Mouse (Mus musculus) midbrain, embryonic 12.5 days (tissue): Measurements from ENCODE around the gene Atxn2. TPM values are rescaled to one million over a fixed set of nuclear protein-coding genes. Genes with fewer than 3 reads are reported as not detected.

ENCODE experiments used
- ATAC-seq: fragments of 200-750 bp; cut with Nextera tagmentation; 2 replicates; pipeline ENCODE4 v1.8.0; 2017; ENCODE audit warnings: low read depth, moderate TSS enrichment, moderate library complexity; ENCODE audit not compliant: low FRiP score
- H3K27ac ChIP-seq: fragments of 300-500 bp; sonication (generic); replicated peaks from 2 replicates; pipeline ENCODE4 v1.5.1; 2016; ENCODE audit warnings: mild to moderate bottlenecking
- H3K27me3 ChIP-seq: fragments of 300-500 bp; sonication (generic); 2 replicates; pipeline ENCODE4 v1.6.1; 2016; ENCODE audit warnings: mild to moderate bottlenecking
- H3K36me3 ChIP-seq: fragments of 300-500 bp; sonication (generic); 2 replicates; pipeline ENCODE4 v1.6.1; 2016
- H3K4me1 ChIP-seq: fragments of 300-500 bp; sonication (generic); 2 replicates; pipeline ENCODE4 v1.6.1; 2016
- H3K4me2 ChIP-seq: fragments of 300-500 bp; sonication (generic); replicated peaks from 2 replicates; pipeline ENCODE4 v1.6.1; 2016; ENCODE audit warnings: mild to moderate bottlenecking, moderate library complexity
- H3K4me3 ChIP-seq: fragments of 300-500 bp; sonication (generic); 2 replicates; pipeline ENCODE4 v1.5.1; 2016; ENCODE audit warnings: mild to moderate bottlenecking
- H3K9ac ChIP-seq: fragments of 300-500 bp; sonication (generic); replicated peaks from 2 replicates; pipeline ENCODE4 v1.6.1; 2016; ENCODE audit warnings: mild to moderate bottlenecking, moderate library complexity
- H3K9me3 ChIP-seq: fragments of 300-500 bp; sonication (generic); 2 replicates; pipeline ENCODE4 v1.6.1; 2016; ENCODE audit warnings: mild to moderate bottlenecking
- WGBS: fragments of 180-500 bp; shearing (Covaris S2); methylation state at CpG from one replicate; pipeline ENCODE4 v1.1.7; 2016; 5-methylcytosine and 5-hydroxymethylcytosine counted together
- polyA plus RNA-seq: library from polyadenylated mRNA; unstranded; fragments of >200 nt; fragmentation: Nextera tagmentation; extraction: Ambion mirVana; gene quantifications from 2 replicates; pipeline ENCODE4 v1.2.1, GENCODE M21; 2016

The Atxn2 gene
- polyA plus RNA-seq, 1 experiment from 2014 or later, result 68.1 TPM

DNA sequence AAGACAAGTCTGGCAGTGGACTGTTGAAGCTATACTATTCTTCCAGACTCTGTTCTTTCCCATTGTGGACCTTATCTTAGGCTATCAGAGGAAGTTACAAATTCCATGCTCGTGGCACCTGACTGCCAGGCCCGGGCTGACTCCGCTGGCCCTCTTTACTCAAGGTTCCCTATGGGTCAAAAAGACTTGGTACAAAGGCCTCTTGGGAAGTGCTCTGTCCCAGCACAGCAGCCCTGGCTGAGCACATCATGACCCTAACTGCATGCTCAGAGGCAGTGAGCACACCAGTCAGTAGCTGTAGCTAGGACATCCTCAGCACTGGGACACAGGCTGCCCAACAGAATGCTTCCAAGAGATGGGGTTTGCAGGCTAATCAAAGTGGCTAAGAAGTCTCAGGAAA, 109.5 kb downstream of the Atxn2 start:
- H3K9ac ChIP-seq, result no peak overlapping the region
- no peaks in the 10 kb centered on the region for H3K4me1 ChIP-seq
- H3K4me2 ChIP-seq, result no peak overlapping the region
- 93% methylated on average over 3 of the region's 3 CpGs for WGBS
- H3K36me3 ChIP-seq, result peaks cover 52% of the 10 kb centered on the region
- H3K27ac ChIP-seq, result no peak overlapping the region
- H3K9me3 ChIP-seq, result no peaks in the 10 kb centered on the region
- no peak for ATAC-seq
- H3K27me3 ChIP-seq, result no peaks in the 10 kb centered on the region
- H3K4me3 ChIP-seq, result no peak overlapping the region

DNA sequence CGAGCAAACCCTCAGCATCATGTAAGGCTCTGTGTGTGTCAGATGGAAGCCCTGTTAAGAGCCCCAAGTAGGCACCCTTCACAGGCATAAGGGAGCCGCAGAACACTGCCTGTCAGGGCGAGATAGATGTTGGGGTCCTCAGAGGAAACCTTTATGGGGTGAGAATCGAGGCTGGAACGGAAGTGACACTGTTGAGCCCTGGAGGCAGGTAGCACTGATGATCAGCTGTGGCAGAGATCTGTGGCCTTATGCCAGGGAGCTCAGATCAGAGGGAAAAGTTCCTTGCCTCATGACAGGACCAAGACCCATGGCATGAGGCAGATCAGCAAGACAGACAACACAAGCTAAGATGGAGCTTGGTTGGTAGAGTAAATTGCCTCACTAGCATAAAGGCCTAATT, 110.0 kb downstream of the Atxn2 start:
- ATAC-seq, result no peak
- no peaks in the 10 kb centered on the region for H3K9me3 ChIP-seq
- no peaks in the 10 kb centered on the region for H3K4me1 ChIP-seq
- H3K4me3 ChIP-seq, result no peak overlapping the region
- no peak overlapping the region for H3K27ac ChIP-seq
- no peak overlapping the region for H3K4me2 ChIP-seq
- no peak overlapping the region for H3K9ac ChIP-seq
- 91% methylated on average over 5 of the region's 5 CpGs for WGBS
- H3K36me3 ChIP-seq, result peaks cover 47% of the 10 kb centered on the region
- H3K27me3 ChIP-seq, result no peaks in the 10 kb centered on the region

DNA sequence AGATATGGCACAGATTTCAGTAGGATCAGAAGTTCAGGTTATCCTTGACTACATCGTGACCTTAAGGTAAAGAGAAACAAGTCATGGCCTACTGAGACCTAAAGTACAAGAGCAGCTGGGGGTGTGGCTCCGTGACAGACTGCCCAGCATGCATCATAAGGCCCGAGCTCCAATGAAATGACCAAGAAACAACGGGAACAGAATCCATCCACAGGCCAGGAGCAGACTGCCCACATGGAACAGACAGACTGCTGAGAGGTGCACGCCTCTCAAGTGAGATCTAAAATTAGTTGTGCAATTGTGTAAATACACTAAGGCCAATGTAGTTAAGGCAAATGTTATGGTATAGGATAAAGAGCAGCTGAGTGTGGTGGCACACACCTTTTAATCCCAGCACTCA, 110.4 kb downstream of the Atxn2 start:
- no peak overlapping the region for H3K27ac ChIP-seq
- peaks cover 43% of the 10 kb centered on the region for H3K36me3 ChIP-seq
- no peak overlapping the region for H3K9ac ChIP-seq
- 0 out of 2 replicates have a peak, but pooled peaks cover 3% of the 10 kb centered on the region for H3K27me3 ChIP-seq
- no peak overlapping the region for H3K4me2 ChIP-seq
- no peaks in the 10 kb centered on the region for H3K9me3 ChIP-seq
- ATAC-seq, result no peak
- H3K4me3 ChIP-seq, result no peak overlapping the region
- H3K4me1 ChIP-seq, result no peaks in the 10 kb centered on the region
- WGBS, result 87% methylated on average over 5 of the region's 5 CpGs

DNA sequence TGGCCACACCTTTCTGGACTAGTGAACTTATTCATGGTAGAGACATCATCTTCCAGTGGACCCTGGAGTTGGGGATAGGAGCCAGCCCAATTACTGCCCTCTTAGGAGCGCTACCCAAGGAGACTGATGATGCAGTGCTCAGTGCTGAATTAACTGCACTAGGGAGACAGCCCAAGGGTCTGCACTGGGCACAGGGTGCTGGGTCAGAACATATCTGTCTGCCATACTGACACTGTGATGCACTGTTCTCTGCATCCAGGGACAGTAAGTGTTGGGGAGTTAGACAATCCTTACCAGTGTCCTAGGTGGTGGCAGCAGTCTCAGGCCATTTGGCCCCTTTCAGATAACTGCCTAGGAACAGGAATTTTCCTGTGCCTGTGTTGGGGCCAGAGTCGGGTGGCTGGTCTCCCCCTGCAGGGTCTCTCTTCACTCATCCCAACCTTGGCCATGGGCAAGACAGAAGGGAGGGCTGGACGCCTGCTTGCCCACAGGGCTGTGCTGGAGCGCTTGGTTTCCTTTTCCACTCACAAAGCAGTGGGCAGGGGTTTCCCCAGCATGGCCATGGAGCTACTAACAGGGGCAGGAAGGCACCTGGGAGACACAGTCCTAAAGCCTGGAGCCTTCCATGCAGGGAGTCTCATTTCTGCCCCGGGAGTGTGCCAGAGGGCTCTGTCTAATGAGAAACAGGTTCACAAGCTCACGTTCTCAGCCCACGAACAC, 111.8 kb downstream of the Atxn2 start:
- Histone ChIP-seq H3K4me3 (no peak overlapping the region), H3K27ac (no peak overlapping the region; the same call in 1 of the 2 replicates), H3K9me3 (no peaks in the 10 kb centered on the region), H3K36me3 (peaks cover 32% of the 10 kb centered on the region), H3K4me1 (no peaks in the 10 kb centered on the region), H3K9ac (no peak overlapping the region), H3K4me2 (no peak overlapping the region), H3K27me3 (peaks cover 17% of the 10 kb centered on the region)
- WGBS, result 84% methylated on average over 7 of the region's 7 CpGs
- ATAC-seq, result no peak

DNA sequence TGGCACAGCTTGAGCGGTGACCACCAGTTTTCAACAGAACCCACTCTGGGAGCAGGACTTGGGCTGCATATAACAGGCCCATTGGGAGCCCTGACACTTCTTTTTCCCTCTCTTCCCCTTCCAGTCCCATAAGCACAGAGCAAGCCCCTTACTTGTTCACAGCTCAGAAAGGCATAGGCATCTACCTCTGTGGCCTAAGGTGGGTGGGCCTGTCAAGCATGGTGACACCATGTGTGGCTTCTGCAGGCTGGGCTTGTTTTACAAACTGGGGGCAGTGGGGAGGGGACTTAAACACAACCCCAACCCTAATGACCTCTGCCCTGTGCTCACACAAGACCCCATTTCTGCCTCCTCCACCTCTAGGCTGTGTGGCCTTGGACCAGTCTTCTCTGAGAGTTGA, 112.5 kb downstream of the Atxn2 start:
- no peaks in the 10 kb centered on the region for H3K9me3 ChIP-seq
- H3K4me3 ChIP-seq, result no peak overlapping the region
- H3K4me1 ChIP-seq, result peaks cover 6% of the 10 kb centered on the region
- no peak for ATAC-seq
- peaks cover 25% of the 10 kb centered on the region for H3K36me3 ChIP-seq
- 94% methylated on average over 1 of the region's 1 CpGs for WGBS
- H3K27me3 ChIP-seq, result peaks cover 24% of the 10 kb centered on the region
- H3K9ac ChIP-seq, result no peak overlapping the region
- no peak overlapping the region for H3K4me2 ChIP-seq
- H3K27ac ChIP-seq, result no peak overlapping the region

DNA sequence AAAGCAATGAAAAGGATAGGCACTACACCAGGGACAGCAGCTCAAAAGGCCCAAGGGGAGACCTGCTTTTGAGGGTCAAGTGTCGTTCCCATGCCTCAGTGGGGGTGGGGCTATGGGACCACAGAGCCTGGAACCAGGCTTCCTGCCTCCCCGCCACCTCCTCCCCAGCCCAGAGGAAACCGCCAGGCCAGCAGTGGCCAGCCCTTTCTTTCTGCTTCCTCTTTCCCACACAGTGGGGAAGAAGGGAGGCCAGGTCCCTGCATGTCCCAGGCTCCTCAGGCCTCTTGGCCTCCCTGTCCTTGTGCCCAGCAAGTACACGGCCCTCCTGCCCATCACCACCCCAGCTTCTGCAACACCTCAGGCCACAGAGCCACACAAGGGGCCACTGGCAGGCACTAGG, 113.0 kb downstream of the Atxn2 start:
- WGBS, result 64% methylated on average over 4 of the region's 4 CpGs
- ATAC-seq, result no peak
- no peak overlapping the region for H3K4me3 ChIP-seq
- H3K9me3 ChIP-seq, result no peaks in the 10 kb centered on the region
- no peak overlapping the region for H3K4me2 ChIP-seq
- no peak overlapping the region for H3K9ac ChIP-seq
- peaks cover 28% of the 10 kb centered on the region for H3K27me3 ChIP-seq
- peaks cover 10% of the 10 kb centered on the region for H3K4me1 ChIP-seq
- 0 out of 2 replicates have a peak overlapping the region, but pooled peaks have one; percentile 0 for H3K27ac ChIP-seq
- H3K36me3 ChIP-seq, result peaks cover 20% of the 10 kb centered on the region

DNA sequence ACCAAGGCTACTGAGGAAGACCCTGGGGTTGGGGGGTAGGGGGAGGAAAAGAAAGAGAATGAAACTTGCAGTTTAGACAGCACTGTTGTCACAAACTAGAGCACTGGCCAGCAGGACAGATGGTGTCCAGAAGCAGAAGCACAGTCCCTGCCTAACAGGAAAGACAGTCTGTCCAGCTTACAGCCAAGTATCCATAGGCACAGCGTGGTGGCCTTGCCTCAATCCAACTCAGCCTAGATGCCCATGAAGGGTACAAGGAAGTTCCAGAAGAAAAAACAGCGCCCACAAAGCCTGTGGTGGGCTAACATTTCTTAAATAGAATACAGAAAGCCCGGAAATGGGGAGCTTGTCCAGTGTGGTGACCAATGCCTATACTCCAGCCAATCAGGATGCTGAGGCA, 114.5 kb downstream of the Atxn2 start:
- Histone ChIP-seq H3K4me2 (no peak overlapping the region), H3K4me1 (peaks cover 14% of the 10 kb centered on the region), H3K9me3 (no peaks in the 10 kb centered on the region), H3K9ac (no peak overlapping the region), H3K4me3 (no peak overlapping the region), H3K27ac (no peak overlapping the region), H3K36me3 (peaks cover 7% of the 10 kb centered on the region; the same call in 1 of the 2 replicates), H3K27me3 (peaks cover 42% of the 10 kb centered on the region)
- ATAC-seq, result no peak
- 94% methylated on average over 3 of the region's 3 CpGs for WGBS

DNA sequence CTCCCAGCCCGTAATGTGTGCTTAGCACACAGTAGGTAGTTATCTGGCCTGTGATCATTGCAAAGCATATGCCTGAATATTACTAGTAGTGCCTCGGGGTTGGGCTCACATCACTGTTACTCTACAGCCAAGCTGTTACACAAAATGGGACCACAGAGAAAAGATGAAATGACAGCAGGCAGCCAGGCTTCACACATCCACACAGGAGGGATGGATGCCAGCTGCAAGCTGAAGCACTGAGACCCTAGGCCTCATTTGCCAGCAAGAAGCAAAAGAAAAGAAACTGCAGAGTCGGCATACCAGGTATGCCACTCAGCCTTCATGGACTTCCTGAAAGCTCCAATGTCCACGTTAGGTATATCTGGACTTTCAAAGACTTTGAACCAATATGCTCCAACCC, 116.7 kb downstream of the Atxn2 start:
- Histone ChIP-seq H3K27ac (no peak overlapping the region), H3K27me3 (peaks cover 49% of the 10 kb centered on the region)
- 81% methylated on average over 4 of the region's 4 CpGs for WGBS

DNA sequence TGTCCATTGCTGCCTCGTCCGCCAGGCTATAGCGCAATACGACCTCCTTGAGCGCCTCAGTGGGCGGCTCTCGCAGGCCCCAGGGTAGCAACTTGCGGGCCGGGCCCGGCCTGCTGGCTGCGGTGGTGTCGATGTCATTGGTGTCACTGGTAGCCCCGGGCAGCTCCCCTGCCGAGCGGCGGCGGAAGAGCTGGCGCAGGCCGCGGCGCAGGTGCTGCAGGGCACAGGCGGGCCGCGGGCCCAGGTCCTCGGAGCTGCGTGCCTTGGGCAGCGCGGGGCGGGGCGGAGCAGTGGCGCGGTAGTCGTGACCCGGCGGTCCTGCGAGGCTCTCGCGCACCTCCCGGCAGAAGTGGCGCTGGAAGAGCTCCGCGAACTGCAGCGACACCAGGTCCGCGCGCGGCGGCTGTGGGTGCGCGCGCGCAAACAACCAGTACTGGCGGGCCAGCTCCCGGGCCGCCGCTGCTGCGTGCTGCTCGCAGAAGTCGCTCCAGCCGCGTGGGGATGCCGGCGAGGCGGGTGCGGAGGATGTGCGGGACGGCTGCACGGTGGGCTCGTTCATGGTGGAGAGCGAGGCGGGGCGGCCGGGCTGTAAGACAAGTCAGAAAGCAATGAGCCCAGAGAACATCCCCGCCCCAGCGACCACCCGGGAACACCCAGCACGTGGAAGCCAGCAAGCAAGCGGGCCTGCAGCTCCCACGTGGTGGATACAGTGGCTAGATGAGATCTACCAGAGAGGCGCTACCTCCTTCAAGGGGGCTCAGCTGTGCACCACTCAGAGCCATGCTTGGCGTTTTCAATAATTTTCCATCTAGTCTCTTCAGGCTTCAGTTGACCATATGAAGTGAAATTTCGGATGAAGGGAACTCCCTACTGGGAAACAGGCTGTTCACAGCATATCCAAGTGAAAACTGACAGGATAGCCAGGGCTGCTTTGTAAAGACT, 117.6 kb downstream of the Atxn2 start:
- Histone ChIP-seq H3K4me1 (peaks cover 26% of the 10 kb centered on the region), H3K9me3 (no peaks in the 10 kb centered on the region), H3K27me3 (peaks cover 49% of the 10 kb centered on the region), H3K4me3 (peak overlapping the region; percentile 45), H3K4me2 (peak overlapping the region; percentile 88), H3K36me3 (0 out of 2 replicates have a peak, but pooled peaks cover 3% of the 10 kb centered on the region), H3K9ac (peak overlapping the region; percentile 37), H3K27ac (no peak overlapping the region)
- 4% methylated on average over 71 of the region's 82 CpGs for WGBS
- no peak; the same call in 1 of the 2 replicates for ATAC-seq

More for the DNA sequence above, 116.7 kb downstream of the Atxn2 start:
- no peak for ATAC-seq
- peaks cover 18% of the 10 kb centered on the region for H3K4me1 ChIP-seq
- H3K36me3 ChIP-seq, result 0 out of 2 replicates have a peak, but pooled peaks cover 3% of the 10 kb centered on the region
- H3K4me2 ChIP-seq, result peak overlapping the region; percentile 88
- H3K9me3 ChIP-seq, result no peaks in the 10 kb centered on the region
- no peak overlapping the region for H3K4me3 ChIP-seq
- H3K9ac ChIP-seq, result no peak overlapping the region

DNA sequence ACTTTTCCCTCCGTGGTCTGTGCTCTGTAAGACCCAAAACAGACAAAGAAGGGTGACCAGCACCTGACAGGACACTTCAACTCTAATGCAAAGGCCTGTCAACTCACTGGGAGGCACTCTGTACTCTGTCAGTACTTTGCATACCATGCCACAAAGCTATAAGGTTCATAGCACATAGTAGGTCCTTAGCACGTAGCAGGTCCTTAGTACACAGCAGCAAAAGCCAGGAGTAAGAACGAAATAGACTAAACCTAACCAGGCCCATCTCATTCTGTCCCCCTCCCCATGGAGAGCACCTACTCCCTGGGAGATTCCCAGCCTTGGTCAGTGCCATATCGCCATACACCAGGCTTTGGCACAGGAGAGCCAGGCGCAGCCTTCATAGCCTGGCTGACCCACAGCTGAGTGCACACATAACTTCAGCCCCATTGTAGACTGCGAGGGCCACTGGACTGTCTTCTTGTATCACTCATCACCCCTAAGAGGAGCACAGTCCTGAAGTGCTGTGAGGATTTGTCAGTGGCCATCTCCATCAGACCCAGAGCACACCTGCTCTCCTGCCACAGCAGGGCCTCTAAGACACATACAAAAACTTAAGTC, 120.0 kb downstream of the Atxn2 start:
- Histone ChIP-seq H3K36me3 (0 out of 2 replicates have a peak, but pooled peaks cover 3% of the 10 kb centered on the region), H3K9me3 (no peaks in the 10 kb centered on the region), H3K4me3 (no peak overlapping the region), H3K9ac (no peak overlapping the region), H3K27ac (no peak overlapping the region), H3K4me1 (peaks cover 41% of the 10 kb centered on the region), H3K27me3 (peaks cover 65% of the 10 kb centered on the region), H3K4me2 (no peak overlapping the region)
- ATAC-seq, result no peak
- 94% methylated on average over 6 of the region's 6 CpGs for WGBS

DNA sequence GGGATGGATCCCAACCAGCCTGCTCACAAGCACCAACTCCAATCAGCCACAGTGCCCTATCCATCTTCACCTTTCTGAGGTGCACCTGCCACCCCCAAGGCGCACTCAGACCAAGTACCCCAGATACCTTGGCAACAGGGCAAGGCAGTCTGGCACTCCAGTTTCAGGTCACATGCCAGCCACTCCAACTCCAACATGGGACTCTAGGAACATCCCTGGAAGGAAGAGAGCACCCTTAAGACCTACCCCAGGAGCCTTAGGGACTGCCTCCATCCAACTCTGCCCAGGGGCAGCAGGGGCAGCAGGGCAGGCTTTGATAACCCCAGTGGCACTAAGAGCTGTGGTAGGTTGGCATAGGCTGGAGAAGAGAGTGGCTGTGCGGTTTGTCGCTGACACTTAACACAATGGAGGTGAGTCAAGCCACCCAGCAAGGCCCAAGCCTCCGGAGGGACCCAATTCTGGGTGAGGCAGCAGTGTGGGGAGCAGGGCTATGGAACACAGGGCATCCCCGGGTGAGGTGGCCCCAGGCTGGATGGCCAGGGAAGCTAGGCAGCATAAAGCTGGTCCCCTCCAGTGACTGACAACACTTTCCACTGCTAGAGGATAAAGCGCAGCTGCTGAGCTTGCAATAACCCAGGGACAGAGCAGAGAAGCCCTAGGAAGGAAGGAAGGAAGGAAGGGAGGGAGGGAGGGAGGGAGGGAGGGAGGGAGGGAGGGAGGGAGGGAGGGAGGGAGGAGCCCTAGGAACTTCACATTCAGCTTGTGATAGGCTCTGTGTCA, 121.4 kb downstream of the Atxn2 start:
- WGBS, result 84% methylated on average over 6 of the region's 6 CpGs
- peaks cover 49% of the 10 kb centered on the region for H3K4me1 ChIP-seq
- H3K36me3 ChIP-seq, result no peaks in the 10 kb centered on the region
- no peak overlapping the region for H3K4me2 ChIP-seq
- no peak for ATAC-seq
- no peaks in the 10 kb centered on the region for H3K9me3 ChIP-seq
- H3K9ac ChIP-seq, result no peak overlapping the region
- H3K4me3 ChIP-seq, result no peak overlapping the region
- peaks cover 61% of the 10 kb centered on the region for H3K27me3 ChIP-seq
- no peak overlapping the region for H3K27ac ChIP-seq
